In the genomic region with DNA sequence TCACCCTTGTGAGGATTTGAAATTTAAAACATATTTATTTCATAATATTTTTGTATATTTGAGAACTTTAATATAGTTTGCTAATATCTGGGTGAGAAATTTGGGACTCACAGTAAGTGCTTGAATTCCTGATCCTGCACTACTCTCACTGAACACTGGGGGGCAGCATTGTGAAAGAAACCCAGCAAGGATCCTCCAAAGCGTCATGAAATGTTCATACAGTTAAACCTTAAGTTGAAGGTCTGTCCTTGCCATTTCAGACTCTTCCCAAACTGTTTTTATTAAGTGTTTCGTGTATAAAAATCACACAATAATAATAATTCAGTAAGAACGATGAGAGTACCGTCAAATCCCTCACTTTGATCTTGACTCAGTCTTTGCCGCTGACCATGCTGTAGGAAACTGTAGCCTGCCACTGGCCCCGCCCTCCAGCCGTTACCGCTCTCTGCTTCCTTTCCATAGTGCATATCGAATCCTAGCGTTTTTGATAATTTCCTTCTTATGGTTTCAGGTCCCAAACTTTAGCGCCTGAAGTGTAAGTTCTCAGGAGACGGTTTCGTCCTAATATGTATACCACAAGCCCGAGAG, we compare ENCODE assay signal across 8 mouse cellular contexts. TPM values are rescaled to one million over a fixed set of nuclear protein-coding genes. Genes with fewer than 3 reads are reported as not detected.
A peak's percentile ranks its signal among the peaks of the same experiment; 100 is the strongest.
DNase-seq lines count a peak whose midpoint lies in the region; ATAC-seq and TF ChIP-seq lines count a peak whose summit lies in the region.

No protein-coding gene starts in this region.

- no peaks in the 10 kb centered on the region for H3K36me3 ChIP-seq in intestine, embryonic 14.5 days (ENCODE audit: control insufficient read depth, insufficient read depth, low read length)

- no peak for TF ChIP-seq POLR2A in cortical plate, adult 2 months (IDR thresholded peaks at IDR 0.05; ENCODE audit: extremely low read depth, insufficient read depth, low read length)

- intact Hi-C loops in gastrocnemius, postnatal 14 days (cut with DNase I; ENCODE audit: low total_unique reads): loop anchor here (5.0 to 10.0 kb wide), 2 partner anchors 295 to 422 kb away; no protein-coding TSS in a partner anchor
- intact Hi-C loops in left cerebral cortex, postnatal 14 days (cut with DNase I): loop anchor here (2.0 kb wide), 1 partner anchor 129 kb away; no protein-coding TSS in a partner anchor

- WGBS in intestine, embryonic 14.5 days: 23% methylated on average over 14 of the region's 14 CpGs

- no peaks in the 10 kb centered on the region for H3K4me1 ChIP-seq in cortical plate, adult 2 months (ENCODE audit: control insufficient read depth, insufficient read depth, low read length)
- peaks cover 4% of the 10 kb centered on the region for H3K4me1 ChIP-seq in intestine, embryonic 14.5 days (replicated peaks; ENCODE audit: control insufficient read depth, insufficient read depth, low read length)

- no peak overlapping the region for H3K4me3 ChIP-seq in cortical plate, adult 2 months (ENCODE audit: insufficient read depth, low read length)
- H3K4me3 ChIP-seq in intestine, embryonic 14.5 days (ENCODE audit: low read depth, low read length): peak overlapping the region; percentile 11

- H3K9ac ChIP-seq in intestine, embryonic 14.5 days (ENCODE audit: low read length): no peak overlapping the region

- no peak overlapping the region for H3K27ac ChIP-seq in cortical plate, adult 2 months (ENCODE audit: insufficient read depth, low read length)
- H3K27ac ChIP-seq in intestine, embryonic 14.5 days (ENCODE audit: low read depth): no peak overlapping the region

- H3K9me3 ChIP-seq in intestine, embryonic 14.5 days (ENCODE audit: control insufficient read depth, low read length): no peaks in the 10 kb centered on the region

- TF ChIP-seq CTCF in cortical plate, adult 2 months (IDR thresholded peaks at IDR 0.05; ENCODE audit: extremely low read depth, insufficient read depth, low read length): peak; percentile 95

- peak; percentile 50; the same call in 1 of the 2 replicates for ATAC-seq in intestine, embryonic 14.5 days (replicated peaks; ENCODE audit: low FRiP score, low TSS enrichment, low read depth)

- peak; percentile 90 for DNase-seq in adipocyte (ENCODE audit: low spot score)
- DNase-seq in gastrocnemius, postnatal 14 days: peak; percentile 68
- peak; percentile 94 for DNase-seq in intestine, embryonic 14.5 days (ENCODE audit: low spot score)
- peak; percentile 87 to 94 for DNase-seq in left cerebral cortex, postnatal 14 days (ENCODE audit: low spot score in 2 of 2)
- peak; percentile 81 for DNase-seq in mesoderm, embryonic 11.5 days (ENCODE audit: low read depth, low spot score)
- peak; percentile 72 to 73 for DNase-seq in right cerebral cortex, postnatal 36 days (ENCODE audit: low spot score in 2 of 2)
- DNase-seq in urinary bladder, postnatal 4 days (ENCODE audit: low spot score in 2 of 2): peak; percentile 63 to 88

- H3K27me3 ChIP-seq in intestine, embryonic 14.5 days (replicated peaks; ENCODE audit: control insufficient read depth, insufficient read depth, low read length): no peaks in the 10 kb centered on the region

- H3K4me2 ChIP-seq in intestine, embryonic 14.5 days (ENCODE audit: low read length): peak overlapping the region; percentile 52

RNA-seq across cellular contexts. Expression of gene Erv3, which starts 39.4 kb away (rescaled TPM):
- 0.17 and 0.28 TPM in 2 replicates for polyA plus RNA-seq in cortical plate, adult 2 months (2012; rRNA removed)
- not detected for total RNA-seq in gastrocnemius, postnatal 14 days (2021)
- not detected in 2 replicates for polyA plus RNA-seq in intestine, embryonic 14.5 days (2014; fragmentation: Nextera tagmentation; extraction: Ambion mirVana)
- total RNA-seq in left cerebral cortex, postnatal 14 days (2021): under 1 TPM; 0.13 TPM
